Mouse (Mus musculus) liver, embryonic 12.5 days (tissue): ENCODE measurements at regions not wholly inside any gene's neighbourhood (a gene's known extent, or its start where the extent isn't known, plus 50 kb on each side); places are given as distances from the start of the nearest gene placed in this dataset.

Experiments
- ATAC-seq: fragments of 200-750 bp; cut with Nextera tagmentation; 2 replicates; pipeline ENCODE4 v1.8.0; 2017; ENCODE audit warnings: moderate number of reproducible peaks, mild to moderate bottlenecking, moderate library complexity
- H3K27ac ChIP-seq: fragments of 300-500 bp; sonication (generic); 2 replicates; pipeline ENCODE4 v1.5.1; 2016; ENCODE audit warnings: mild to moderate bottlenecking
- H3K27me3 ChIP-seq: fragments of 300-500 bp; sonication (generic); replicated peaks from 2 replicates; pipeline ENCODE4 v1.6.1; 2016; ENCODE audit warnings: mild to moderate bottlenecking, moderate library complexity
- H3K36me3 ChIP-seq: fragments of 300-500 bp; sonication (generic); 2 replicates; pipeline ENCODE4 v1.6.1; 2016; ENCODE audit warnings: mild to moderate bottlenecking, moderate library complexity
- H3K4me1 ChIP-seq: fragments of 300-500 bp; sonication (generic); 2 replicates; pipeline ENCODE4 v1.6.1; 2016
- H3K4me2 ChIP-seq: fragments of 300-500 bp; sonication (generic); 2 replicates; pipeline ENCODE4 v1.6.1; 2016; ENCODE audit warnings: mild to moderate bottlenecking, moderate library complexity
- H3K4me3 ChIP-seq: fragments of 300-500 bp; sonication (generic); 2 replicates; pipeline ENCODE4 v1.5.1; 2016; ENCODE audit warnings: mild to moderate bottlenecking, moderate library complexity
- H3K9ac ChIP-seq: fragments of 300-500 bp; sonication (generic); 2 replicates; pipeline ENCODE4 v1.6.1; 2016; ENCODE audit warnings: mild to moderate bottlenecking, moderate library complexity
- H3K9me3 ChIP-seq: fragments of 300-500 bp; sonication (generic); replicated peaks from 2 replicates; pipeline ENCODE4 v1.6.1; 2016; ENCODE audit warnings: mild to moderate bottlenecking, moderate library complexity
- WGBS: fragments of 180-500 bp; shearing (Covaris S2); methylation state at CpG from one replicate; pipeline ENCODE4 v1.1.7; 2016; ENCODE audit not compliant: insufficient replicate concordance; 5-methylcytosine and 5-hydroxymethylcytosine counted together

- H3K9me3 ChIP-seq: no peaks in the 10 kb centered on the region
- H3K9ac ChIP-seq: no peak overlapping the region
- ATAC-seq: no peak
- peaks cover 15% of the 10 kb centered on the region for H3K4me1 ChIP-seq
- H3K27me3 ChIP-seq: peaks cover 21% of the 10 kb centered on the region
- no peak overlapping the region for H3K27ac ChIP-seq
- H3K36me3 ChIP-seq: no peaks in the 10 kb centered on the region
- H3K4me2 ChIP-seq: no peak overlapping the region
- WGBS: 68% methylated on average over 5 of the region's 5 CpGs
- H3K4me3 ChIP-seq: no peak overlapping the region
These were observed 149.4 kb upstream of the Elac2 start for GRCm38 (mm10) chr11:64829429-64829828.

GRCm38 (mm10) chr11:64832453-64832852, 146.4 kb upstream of the Elac2 start:
- ATAC-seq: no peak
- Histone ChIP-seq H3K27ac (no peak overlapping the region), H3K36me3 (no peaks in the 10 kb centered on the region), H3K4me2 (no peak overlapping the region), H3K9ac (no peak overlapping the region), H3K4me3 (no peak overlapping the region), H3K4me1 (peaks cover 30% of the 10 kb centered on the region), H3K27me3 (peaks cover 21% of the 10 kb centered on the region), H3K9me3 (no peaks in the 10 kb centered on the region)
- 31% methylated on average over 5 of the region's 5 CpGs for WGBS

- H3K27me3 ChIP-seq: peaks cover 14% of the 10 kb centered on the region; the same call in 1 of the 2 replicates
- no peak overlapping the region for H3K9ac ChIP-seq
- H3K4me3 ChIP-seq: no peak overlapping the region
- no peak for ATAC-seq
- no peak overlapping the region for H3K27ac ChIP-seq
- no peaks in the 10 kb centered on the region for H3K36me3 ChIP-seq
- 72% methylated on average over 3 of the region's 3 CpGs for WGBS
- H3K4me1 ChIP-seq: peaks cover 31% of the 10 kb centered on the region
- no peak overlapping the region for H3K4me2 ChIP-seq
- no peaks in the 10 kb centered on the region for H3K9me3 ChIP-seq
These were observed 145.1 kb upstream of the Elac2 start for GRCm38 (mm10) chr11:64833786-64834185.

- H3K27me3 ChIP-seq: peaks cover 7% of the 10 kb centered on the region; the same call in 1 of the 2 replicates
- ATAC-seq: no peak
- H3K9me3 ChIP-seq: no peaks in the 10 kb centered on the region
- peaks cover 57% of the 10 kb centered on the region for H3K4me1 ChIP-seq
- no peaks in the 10 kb centered on the region for H3K36me3 ChIP-seq
- H3K4me3 ChIP-seq: no peak overlapping the region
- H3K27ac ChIP-seq: no peak overlapping the region
- H3K4me2 ChIP-seq: no peak overlapping the region
- WGBS: 49% methylated on average over 8 of the region's 8 CpGs
- no peak overlapping the region for H3K9ac ChIP-seq
These were observed 142.1 kb upstream of the Elac2 start for GRCm38 (mm10) chr11:64836771-64837170.

- Histone ChIP-seq H3K9me3 (no peaks in the 10 kb centered on the region), H3K27ac (peak overlapping the region; percentile 86), H3K4me3 (no peak overlapping the region), H3K36me3 (no peaks in the 10 kb centered on the region), H3K4me2 (peak overlapping the region; percentile 41), H3K9ac (peak overlapping the region; percentile 22; the same call in 1 of the 2 replicates), H3K4me1 (peaks cover 56% of the 10 kb centered on the region), H3K27me3 (no peaks in the 10 kb centered on the region)
- peak; percentile 95 for ATAC-seq
- WGBS: 23% methylated on average over 2 of the region's 2 CpGs
These were observed 137.7 kb upstream of the Elac2 start for GRCm38 (mm10) chr11:64841092-64841491.

GRCm38 (mm10) chr11:64842775-64843530, 135.9 kb upstream of the Elac2 start:
- 60% methylated on average over 18 of the region's 18 CpGs for WGBS
- peak overlapping the region; percentile 86 for H3K27ac ChIP-seq
- peak overlapping the region; percentile 53 for H3K9ac ChIP-seq
- H3K4me1 ChIP-seq: peaks cover 47% of the 10 kb centered on the region
- peak overlapping the region; percentile 52 for H3K4me2 ChIP-seq
- ATAC-seq: peak; percentile 76
- no peaks in the 10 kb centered on the region for H3K9me3 ChIP-seq
- H3K27me3 ChIP-seq: no peaks in the 10 kb centered on the region
- peak overlapping the region; percentile 30 for H3K4me3 ChIP-seq
- no peaks in the 10 kb centered on the region for H3K36me3 ChIP-seq

GRCm38 (mm10) chr11:64846577-64847147, 132.2 kb upstream of the Elac2 start:
- no peak overlapping the region for H3K4me2 ChIP-seq
- H3K36me3 ChIP-seq: no peaks in the 10 kb centered on the region
- WGBS: 79% methylated on average over 7 of the region's 7 CpGs
- H3K9ac ChIP-seq: no peak overlapping the region
- H3K27ac ChIP-seq: no peak overlapping the region
- H3K9me3 ChIP-seq: no peaks in the 10 kb centered on the region
- H3K27me3 ChIP-seq: 0 out of 2 replicates have a peak, but pooled peaks cover 4% of the 10 kb centered on the region
- no peak for ATAC-seq
- no peak overlapping the region for H3K4me3 ChIP-seq
- peaks cover 21% of the 10 kb centered on the region for H3K4me1 ChIP-seq

GRCm38 (mm10) chr11:64859636-64860035, 119.2 kb upstream of the Elac2 start:
- no peak overlapping the region for H3K27ac ChIP-seq
- no peaks in the 10 kb centered on the region for H3K27me3 ChIP-seq
- H3K4me3 ChIP-seq: no peak overlapping the region
- no peak for ATAC-seq
- H3K4me1 ChIP-seq: no peaks in the 10 kb centered on the region
- H3K4me2 ChIP-seq: no peak overlapping the region
- no peak overlapping the region for H3K9ac ChIP-seq
- H3K36me3 ChIP-seq: no peaks in the 10 kb centered on the region
- WGBS: 56% methylated on average over 3 of the region's 3 CpGs
- H3K9me3 ChIP-seq: no peaks in the 10 kb centered on the region

GRCm38 (mm10) chr11:64880674-64881073, 98.2 kb upstream of the Elac2 start:
- Histone ChIP-seq H3K9ac (no peak overlapping the region), H3K4me2 (no peak overlapping the region), H3K9me3 (no peaks in the 10 kb centered on the region), H3K4me1 (no peaks in the 10 kb centered on the region), H3K36me3 (no peaks in the 10 kb centered on the region), H3K4me3 (no peak overlapping the region), H3K27me3 (no peaks in the 10 kb centered on the region; the same call in 1 of the 2 replicates), H3K27ac (no peak overlapping the region)
- ATAC-seq: no peak
- 46% methylated on average over 8 of the region's 8 CpGs for WGBS

- WGBS: 39% methylated on average over 2 of the region's 2 CpGs
These were observed 94.3 kb upstream of the Elac2 start for GRCm38 (mm10) chr11:64884518-64884917.

GRCm38 (mm10) chr11:64889335-64890020, 89.4 kb upstream of the Elac2 start:
- Histone ChIP-seq H3K27ac (no peak overlapping the region), H3K9ac (no peak overlapping the region), H3K4me3 (no peak overlapping the region), H3K27me3 (no peaks in the 10 kb centered on the region), H3K4me2 (no peak overlapping the region), H3K36me3 (no peaks in the 10 kb centered on the region), H3K9me3 (no peaks in the 10 kb centered on the region), H3K4me1 (peaks cover 6% of the 10 kb centered on the region; the same call in 1 of the 2 replicates)
- ATAC-seq: no peak
- 57% methylated on average over 11 of the region's 11 CpGs for WGBS

More at GRCm38 (mm10) chr11:64884518-64884917, 94.3 kb upstream of the Elac2 start:
- Histone ChIP-seq H3K36me3 (no peaks in the 10 kb centered on the region), H3K9ac (no peak overlapping the region), H3K27ac (no peak overlapping the region), H3K27me3 (no peaks in the 10 kb centered on the region), H3K4me1 (peaks cover 6% of the 10 kb centered on the region; the same call in 1 of the 2 replicates), H3K4me2 (no peak overlapping the region), H3K4me3 (no peak overlapping the region), H3K9me3 (no peaks in the 10 kb centered on the region)
- ATAC-seq: no peak

- Histone ChIP-seq H3K27ac (no peak overlapping the region), H3K9ac (no peak overlapping the region), H3K4me3 (no peak overlapping the region), H3K36me3 (no peaks in the 10 kb centered on the region), H3K27me3 (no peaks in the 10 kb centered on the region), H3K4me1 (peaks cover 6% of the 10 kb centered on the region; the same call in 1 of the 2 replicates), H3K4me2 (no peak overlapping the region), H3K9me3 (no peaks in the 10 kb centered on the region)
- no peak; the same call in 1 of the 2 replicates for ATAC-seq
- 19% methylated on average over 3 of the region's 3 CpGs for WGBS
These were observed 88.1 kb upstream of the Elac2 start for GRCm38 (mm10) chr11:64890776-64891175.
